Mouse (Mus musculus) right cerebral cortex, postnatal 4 days (tissue): ENCODE data around the gene Ddx27.
A peak's percentile ranks its signal among the peaks of the same experiment; 100 is the strongest.

Source experiments
- DNase-seq: peaks from one replicate; pipeline ENCODE4 v3.0.0-alpha.2; 2022

Ddx27 gene

DNA sequence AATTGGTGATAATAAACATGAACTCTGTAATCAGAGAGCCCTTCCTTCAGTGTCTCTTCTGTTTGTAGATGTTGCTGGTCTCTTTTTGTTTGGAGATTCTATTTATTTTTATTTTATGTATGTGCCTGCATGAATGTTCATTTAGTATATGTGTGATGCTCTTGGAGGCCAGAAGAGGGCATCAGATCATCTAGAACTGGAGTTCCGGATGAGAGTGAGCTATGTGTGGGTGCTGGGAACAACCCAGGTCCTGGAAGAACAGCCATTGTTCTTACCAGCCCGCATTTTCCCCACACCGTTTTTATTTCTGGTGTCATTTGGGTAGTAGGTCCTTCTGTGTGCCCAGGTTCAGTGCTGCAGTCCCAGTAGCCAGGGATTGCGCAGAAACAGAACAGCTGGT is 15.5 kb downstream of the Ddx27 start:
- no peak for DNase-seq

DNA sequence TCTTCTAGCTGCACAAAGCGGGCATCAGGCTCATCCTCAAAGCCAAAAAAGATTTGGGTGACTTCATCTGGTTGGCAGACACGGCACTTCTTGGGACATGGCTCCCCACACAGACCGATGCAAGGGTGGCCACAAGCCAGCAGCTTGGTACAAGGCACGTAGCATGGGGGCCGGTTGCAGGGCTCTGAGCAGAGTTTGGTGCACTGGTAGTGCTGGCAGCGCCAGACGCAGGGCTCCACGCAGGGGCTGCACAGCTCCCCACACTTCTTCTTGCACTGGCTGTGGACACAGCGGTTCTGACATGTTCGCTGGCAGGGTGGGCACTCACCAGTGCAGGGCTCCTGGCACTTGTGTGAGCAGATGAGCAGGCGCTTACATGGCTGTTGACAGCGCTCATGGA is 22.7 kb downstream of the Ddx27 start:
- no peak for DNase-seq

DNA sequence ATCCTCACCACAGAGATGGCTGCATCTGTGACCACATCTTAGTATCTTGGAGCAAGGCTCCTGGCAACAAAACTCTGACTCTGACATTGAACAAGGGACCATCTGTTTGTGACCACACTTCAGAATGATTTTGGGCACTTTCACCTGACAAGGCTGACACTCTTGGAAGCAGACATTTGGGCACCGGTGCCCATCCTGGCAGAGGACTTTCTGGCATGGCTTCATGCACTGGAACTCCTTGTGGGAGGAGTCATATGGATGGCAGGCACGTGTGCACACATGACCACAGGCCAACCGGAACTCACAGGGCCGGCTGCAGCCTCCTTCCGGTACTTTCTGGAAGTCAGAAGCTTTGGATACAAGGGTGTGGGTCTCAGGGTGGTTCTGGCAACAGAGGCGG is 23.3 kb downstream of the Ddx27 start:
- DNase-seq, result no peak

DNA sequence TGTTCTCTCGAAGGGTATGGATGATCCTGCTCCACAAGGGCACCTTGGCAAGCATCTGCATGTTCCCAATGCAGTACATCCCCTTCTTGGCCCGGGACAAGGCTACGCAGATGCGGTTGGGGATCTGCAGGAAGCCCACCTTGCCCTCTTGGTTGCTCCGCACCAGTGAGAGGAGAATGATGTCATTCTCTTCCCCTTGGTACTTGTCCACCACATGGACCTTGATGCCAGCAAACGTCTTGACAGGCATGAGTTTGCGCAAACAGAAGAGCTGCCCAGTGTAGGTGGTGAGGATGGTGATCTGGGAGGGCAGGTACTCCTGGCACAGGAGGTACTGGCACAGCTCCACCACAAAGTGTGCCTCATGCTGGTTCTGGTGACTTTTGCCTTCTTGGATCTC is 23.7 kb downstream of the Ddx27 start:
- DNase-seq, result no peak

DNA sequence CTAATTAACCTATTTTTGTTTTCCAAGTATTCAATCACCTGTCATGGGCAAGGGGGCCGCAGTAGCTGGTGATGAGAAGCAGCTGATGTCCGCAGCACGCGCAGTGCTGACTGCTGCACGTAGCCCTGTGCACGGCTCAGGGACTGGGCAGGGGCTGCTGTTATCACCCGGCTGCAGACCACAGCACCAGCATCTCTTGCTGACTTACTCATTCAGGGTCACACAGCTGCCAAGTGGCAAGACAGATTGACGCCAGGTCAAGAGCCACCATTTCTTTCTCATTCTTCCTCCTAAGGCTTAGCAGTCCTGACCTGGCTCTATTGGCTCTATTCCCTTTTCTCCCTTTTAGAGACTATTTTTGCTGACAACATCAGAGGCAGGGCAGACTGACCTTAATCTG is 24.4 kb downstream of the Ddx27 start:
- DNase-seq, result no peak

DNA sequence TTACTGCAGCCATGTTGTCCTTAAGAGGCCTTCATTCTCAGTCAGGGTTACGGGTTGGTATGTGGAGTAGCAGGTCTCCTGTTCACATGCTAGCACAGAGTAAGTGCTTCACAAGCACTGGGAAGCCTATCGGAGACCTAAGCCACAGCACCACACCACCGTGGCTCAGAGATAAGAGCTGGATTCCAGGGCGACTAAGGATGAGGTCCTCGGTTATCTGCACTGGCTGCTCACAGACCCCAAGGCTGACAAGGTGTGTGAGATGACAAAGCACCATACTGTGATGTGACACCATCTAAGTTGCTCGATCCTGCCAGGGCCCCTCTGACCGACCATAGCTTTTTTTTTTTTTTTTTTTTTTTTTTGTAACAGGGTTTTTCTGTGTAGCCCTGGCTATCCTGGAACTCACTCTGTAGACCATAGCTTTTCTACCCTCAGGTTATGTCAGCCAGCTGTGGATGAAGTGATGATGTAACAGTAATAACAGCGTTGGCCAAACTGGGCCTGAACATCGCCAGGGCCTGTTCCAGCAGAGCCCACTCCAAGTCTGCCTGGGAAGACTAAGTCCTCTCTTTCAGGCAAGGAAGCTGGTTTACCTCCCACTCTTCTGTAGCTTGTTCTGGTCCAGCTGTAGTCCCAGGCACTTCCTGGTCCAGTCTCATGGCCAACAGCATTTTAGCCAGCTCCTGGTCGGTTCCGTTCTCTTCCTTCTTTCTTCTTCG is 28.6 kb downstream of the Ddx27 start:
- no peak for DNase-seq

DNA sequence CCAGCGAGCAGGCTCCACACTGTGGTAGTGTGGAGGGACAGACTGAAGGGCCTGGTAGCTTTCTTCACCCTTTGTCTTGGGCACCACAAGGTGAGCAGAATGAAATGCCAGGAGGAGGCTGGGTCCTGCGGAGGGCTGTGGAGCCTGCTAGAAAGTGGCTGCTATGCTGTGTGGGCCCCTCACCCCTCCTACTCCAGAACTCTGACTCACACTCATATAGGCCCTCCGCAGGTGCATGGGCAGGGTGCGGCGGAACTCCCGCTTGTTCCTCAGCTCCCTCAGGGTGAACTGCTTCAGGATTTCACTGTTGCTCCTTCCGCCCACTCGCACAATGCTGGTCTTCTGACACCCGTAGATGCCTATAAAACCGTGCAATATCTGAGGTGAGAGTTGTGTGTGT is 33.2 kb downstream of the Ddx27 start:
- DNase-seq, result no peak

DNA sequence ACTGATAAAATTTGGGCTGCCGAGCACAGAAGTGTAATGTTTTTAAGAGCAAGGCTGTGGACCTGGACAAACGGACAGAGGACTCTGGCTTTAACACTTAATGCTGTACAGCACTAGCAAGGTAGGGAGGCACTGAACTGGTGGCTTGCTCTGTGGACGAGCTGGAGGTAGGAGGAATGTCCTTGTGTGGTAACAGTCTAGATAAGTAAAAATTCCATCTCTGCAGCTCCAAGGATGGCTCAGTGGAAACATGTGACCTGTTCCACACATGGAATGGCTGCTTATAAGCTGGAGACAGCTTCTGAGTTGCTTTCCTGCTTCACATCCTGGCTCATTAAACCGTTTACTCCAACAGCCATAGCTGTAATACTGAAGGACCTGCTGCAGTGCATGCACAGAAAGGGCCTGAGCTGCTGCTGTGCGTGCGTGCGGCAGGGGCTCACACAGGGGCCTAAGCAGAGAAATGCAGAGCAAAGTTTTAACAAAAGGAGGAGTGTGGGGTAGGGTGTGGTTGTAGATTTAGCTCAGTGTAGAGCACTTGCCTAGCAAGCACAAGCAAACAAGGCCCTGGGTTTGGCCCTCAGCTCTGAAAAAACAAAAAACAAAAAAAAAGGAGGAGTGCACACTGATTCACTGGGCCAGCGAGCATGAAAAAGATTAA is 33.8 kb downstream of the Ddx27 start:
- DNase-seq, result no peak

DNA sequence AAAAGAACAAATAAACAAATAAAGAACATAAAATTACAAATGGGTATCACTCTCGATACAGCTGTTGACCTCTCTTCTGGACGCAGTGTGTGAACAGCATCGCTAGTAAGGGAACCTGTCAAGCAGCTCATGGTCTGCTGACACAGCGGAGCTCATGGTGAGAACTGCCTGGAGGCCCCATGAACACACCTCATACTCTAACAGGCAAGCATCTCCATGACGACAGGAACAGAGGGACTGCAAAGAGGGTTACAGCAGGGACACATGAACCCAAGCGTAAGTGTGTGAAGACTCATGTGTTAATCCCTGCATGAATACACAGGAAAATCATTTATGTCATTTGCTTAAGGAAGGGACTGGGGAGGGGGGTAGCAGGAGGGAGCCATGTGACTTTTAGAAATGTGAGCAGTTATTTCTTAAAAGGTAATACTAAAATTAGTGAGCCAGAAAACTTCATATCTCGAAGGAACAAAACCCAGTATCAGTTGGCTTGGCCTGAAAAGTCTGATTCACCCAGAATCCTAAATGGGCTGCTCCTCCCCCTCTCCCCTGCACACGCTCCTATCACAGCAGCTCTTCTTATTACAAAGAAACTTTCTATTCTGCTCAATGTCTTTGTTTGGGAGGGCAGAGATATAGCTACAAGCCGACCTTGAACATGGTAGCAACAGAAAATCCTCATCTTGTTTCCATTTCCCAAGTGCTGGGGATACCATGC is 38.3 kb downstream of the Ddx27 start:
- DNase-seq, result no peak

DNA sequence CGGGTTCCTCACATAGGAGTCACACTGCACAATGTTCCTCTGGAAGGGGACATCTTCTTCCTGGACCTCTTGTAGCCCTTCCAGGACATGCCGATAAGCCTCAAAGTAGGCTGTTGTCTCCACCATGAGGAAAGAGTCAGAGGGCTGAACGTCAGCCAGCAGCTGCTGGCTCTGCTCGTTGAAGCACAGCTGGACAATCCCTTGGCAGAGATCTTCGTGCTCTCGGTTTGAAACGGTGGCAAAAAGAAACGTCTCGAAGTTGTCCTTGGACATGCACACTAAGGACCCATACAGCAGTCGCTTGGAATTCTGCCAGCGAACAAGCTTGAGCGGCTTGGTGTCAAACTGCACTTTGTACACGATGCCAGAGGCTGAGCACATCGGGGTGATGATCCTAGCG is 40.4 kb downstream of the Ddx27 start:
- DNase-seq, result no peak

DNA sequence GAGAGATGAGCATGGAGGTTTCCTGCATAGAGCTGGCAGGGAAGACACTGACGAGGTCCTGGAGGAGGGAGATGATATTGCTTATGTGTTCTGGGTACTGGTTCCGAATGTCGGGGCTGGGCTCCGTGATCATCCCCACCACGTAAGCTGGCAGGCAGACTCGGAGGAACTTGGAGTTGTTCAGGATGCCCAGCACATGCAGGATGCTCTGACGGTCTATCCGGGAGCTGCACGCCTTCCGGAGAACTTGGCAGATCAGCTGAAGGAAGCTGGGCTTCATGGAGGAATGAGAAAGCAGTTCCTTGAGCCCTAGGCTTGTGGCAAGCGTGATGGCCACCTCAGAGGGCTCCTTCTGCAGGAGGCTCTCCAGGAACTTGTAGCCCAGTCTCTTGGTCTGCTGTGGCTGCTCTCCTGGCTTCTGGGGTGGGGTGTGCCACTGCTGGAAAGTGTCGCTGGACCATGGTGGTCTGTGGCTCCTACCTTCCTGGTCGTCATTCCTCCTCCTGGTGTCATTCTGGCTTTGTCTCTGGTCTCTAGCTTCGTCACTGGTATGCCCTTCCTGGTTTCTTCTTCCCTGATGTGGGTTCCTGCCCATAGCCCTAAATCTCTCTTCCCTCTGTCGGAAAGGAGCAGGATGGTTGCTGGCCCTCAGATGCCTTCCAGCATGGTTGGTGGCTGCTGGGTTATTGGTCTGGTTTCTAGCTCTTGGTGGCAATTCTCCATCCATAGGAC is 41.4 kb downstream of the Ddx27 start:
- DNase-seq, result no peak

DNA sequence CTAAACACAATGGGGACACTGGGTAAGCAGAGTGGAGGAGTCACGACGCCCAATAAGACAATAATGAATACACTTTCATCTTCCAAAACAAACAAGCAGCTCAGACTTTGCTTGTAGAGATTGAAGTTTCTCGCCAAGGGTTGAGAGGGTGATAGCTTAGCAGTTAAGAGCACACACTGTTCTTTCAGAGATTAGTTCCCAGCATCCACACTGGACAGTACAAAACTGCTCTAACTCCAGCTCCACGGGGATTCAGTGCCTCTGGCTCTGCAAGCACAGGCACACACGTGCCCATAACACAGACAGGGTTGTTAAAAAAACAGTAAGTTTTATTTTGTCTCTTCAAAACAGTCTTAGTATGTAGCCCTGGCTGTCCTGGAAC is 41.9 kb downstream of the Ddx27 start:
- no peak for DNase-seq

DNA sequence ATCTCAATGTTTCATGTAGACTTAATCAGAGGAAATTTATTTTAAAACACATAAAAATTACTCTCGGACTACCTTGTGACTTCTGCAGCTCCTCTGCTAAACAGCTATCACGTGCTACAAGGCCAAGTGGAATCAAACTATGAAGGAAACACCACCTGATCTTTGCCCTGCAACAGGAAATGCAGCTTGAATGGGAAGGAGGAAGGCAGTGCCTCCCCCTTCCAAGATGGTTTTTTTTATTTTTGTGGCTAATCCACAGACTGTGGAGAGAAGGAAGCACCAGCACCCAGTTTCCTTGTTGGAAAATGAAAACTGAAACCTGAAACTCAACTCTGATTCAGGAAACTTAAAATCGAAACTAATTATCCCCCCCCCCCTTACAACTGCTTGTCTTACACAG is 43.2 kb downstream of the Ddx27 start:
- DNase-seq, result no peak

DNA sequence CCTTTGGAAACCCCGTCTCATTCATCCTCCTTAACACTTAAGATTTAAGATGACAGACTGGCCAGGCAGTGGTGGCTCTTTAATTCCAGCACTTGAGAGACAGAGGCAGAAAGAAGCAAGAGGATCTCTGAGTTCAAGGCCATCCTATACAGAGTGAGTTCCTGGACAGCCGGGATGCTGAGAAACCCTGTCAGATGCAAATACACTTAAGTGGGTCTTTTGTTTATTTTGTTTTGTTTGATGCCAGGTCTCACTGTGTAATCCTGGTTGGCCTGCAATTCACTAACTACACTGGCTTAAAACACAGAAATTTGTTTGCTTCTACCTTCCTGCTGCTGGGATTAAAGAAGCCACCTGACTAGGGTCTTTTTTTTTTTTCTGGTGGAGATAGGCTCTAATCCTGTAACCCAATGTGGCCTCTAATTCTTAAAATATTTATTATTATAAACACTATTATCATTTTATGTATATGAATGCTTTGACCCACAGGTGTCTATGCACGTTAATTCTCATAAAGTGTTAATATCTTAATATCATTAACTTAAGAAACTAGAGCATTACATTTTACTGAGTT is 43.9 kb downstream of the Ddx27 start:
- no peak for DNase-seq

DNA sequence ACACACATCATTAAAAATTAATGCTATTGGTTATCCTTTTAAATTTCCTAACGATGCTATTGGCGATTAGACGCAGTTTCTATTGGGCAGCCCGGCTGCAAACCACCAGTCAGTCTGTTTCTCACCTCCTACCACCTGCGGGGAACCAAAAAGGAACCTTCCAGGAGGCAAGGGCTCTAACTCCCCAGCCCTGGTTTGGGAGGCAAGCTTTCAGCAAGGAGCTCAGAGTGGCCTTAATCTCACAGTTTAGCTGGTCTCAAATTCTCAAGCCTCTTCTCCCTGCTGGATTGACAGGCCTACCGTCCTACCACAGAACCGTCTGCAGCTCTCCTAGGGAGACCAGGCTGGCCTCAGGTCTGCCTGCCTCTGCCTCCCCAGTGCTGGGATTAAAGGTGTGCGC is 44.5 kb downstream of the Ddx27 start:
- DNase-seq, result no peak

DNA sequence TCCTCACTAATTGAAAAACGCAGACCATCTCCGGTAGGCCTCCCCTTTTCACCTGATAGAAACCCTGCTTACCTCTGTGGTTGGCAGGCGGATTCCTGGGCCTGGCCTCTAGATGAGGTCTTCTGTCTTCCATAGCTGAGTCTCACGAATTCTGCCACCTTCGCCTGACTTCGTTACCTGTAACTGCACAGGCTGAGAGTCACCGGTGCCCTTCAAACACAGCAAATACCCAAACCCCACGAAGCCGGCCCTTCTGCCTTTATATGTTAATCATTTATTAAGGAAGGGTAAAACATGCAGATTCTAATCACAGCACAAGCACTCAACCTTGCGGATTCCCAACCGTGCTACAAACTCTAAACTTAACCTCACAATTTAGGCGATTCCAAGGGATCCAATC is 45.0 kb downstream of the Ddx27 start:
- DNase-seq, result no peak

DNA sequence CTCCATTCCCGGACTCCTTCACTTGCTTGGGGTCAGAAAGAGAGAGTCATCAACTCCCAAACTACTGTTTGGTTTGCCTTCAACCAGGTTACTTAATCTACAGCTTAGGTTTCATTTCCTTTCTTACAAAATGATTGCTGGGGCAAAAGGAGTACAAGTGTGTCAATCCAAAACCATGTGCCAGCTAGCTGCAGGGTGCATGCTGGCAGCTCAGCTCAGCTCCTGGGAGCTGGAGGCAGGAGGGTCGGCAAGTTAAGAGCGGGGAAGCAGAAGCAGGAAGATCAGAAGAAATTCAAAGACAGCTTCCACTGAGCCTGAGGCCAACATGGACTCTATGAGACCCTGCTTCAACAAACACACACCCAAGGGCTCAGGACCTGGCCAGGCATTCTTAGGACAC is 45.4 kb downstream of the Ddx27 start:
- no peak for DNase-seq

DNA sequence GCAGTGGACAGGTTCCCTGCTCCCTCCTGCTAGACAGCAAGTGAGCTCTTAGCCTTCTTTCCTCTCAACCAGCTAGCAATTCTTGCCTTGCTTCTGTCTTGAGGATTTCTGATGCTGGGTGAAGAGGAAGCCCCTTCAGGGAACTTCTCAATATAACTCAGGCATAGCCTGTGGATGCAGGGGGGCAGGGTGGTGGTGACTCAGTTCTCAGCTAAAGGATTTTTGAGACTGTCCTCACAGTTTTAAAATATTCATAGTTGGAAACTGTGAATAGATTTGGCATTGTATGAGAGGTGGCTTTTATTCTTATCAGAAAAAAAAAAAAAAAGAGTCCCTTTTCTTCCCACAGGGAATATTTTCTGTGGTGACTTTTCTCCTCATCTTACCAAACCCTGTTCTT is 45.8 kb downstream of the Ddx27 start:
- no peak for DNase-seq

DNA sequence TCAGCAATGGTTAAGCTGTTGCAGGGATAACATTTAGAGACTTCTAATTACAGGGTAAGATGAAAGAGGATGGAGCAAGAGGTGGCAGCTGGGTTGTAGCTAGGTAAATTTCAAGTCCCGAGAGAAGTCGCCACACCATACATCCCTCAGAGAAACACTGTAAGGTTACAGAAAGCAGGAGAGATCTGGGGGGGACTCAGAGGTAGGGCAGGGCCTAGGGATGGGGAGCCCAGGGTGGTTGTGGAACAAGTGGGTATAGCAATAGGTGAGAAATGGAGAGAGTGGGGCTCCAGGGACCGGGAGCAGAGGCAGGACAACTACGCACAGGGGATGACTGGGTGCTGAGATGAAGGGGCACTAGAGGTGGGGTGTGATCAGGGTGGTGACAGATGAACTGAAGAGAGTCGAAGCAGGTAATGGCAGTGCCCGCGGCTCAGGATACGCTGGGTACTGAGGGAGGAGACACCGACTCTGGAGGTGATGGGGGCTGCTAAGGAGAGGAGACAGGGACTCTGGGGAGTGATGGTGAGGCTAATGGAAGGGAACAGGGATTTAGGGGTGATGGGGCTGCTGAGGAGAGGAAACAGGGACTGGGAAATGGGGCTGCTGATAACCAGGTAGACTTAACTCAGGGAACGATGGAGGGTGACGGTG is 46.5 kb downstream of the Ddx27 start:
- DNase-seq, result no peak

DNA sequence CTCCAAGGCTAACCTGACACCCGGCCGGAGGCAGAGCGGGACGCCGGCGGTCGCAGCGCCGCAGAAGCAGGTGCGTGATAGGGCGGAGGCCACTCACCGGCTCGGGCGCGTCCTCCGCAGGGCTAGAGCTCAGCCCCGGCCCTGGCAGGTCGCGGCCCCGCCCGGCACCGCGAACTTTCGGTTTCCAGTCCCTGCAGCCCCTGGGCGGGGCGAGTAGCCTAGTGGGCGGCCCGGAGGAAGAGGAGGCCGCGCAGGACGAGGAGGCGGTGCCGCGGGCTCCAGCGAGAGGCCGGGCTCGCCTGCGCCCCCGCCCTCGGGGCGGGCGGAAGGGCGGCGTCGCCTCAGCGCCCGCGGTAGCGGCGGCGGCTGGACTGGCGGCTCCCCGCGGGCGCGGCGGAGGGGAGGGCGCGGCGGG is 47.5 kb downstream of the Ddx27 start:
- peak; percentile 76 for DNase-seq

DNA sequence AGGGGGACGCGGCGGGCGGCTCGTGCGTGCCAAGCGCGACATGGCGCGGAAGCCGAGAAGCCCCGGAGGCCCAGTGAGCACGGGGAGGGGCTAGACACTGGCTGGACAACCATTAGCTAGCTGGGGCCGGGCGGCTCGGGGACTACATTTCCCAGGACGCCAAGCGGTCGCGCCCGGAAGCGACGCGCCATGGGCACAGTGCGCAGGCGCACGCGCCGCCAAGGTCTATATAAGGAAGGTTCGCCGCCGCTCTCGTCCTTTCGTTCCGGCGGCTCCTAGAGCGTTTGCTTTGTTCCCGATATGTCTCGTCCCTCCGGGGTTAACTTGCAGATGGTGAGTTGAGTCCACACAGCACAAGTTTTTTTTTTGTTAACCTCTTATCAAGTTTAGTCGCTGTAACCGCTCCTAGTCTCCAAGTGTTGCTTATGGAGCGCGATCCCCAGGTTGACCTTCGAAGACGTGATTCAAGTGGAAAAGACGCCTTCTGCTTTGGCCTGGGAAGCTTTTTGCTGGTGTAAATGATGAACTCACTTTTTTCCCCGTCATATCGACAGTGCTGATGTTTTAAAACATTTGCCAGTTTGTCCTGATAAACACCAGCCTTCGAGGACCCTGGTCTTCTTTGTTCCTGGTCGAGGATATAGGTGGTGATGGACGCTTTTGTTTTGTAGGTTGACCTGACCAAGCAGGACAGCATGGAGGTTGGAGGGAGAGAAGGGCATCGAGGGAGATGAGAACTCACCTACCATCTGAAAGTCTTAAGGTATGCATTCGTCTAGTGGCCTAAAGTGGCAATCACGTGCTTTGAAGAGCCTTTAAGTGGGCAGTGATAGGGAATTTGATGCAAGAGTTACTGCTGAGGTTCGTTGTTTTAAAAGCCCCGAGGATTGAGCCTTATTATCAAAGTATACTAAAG is 48.2 kb downstream of the Ddx27 start, which contains the start of gene Znfx1:
Gene Znfx1 (minus strand): TSS at position 51 of the 916 bp plus-strand sequence.
- DNase-seq, result peak; percentile 99
